8 mouse cellular contexts compared by ENCODE assay signal in the genomic region with DNA sequence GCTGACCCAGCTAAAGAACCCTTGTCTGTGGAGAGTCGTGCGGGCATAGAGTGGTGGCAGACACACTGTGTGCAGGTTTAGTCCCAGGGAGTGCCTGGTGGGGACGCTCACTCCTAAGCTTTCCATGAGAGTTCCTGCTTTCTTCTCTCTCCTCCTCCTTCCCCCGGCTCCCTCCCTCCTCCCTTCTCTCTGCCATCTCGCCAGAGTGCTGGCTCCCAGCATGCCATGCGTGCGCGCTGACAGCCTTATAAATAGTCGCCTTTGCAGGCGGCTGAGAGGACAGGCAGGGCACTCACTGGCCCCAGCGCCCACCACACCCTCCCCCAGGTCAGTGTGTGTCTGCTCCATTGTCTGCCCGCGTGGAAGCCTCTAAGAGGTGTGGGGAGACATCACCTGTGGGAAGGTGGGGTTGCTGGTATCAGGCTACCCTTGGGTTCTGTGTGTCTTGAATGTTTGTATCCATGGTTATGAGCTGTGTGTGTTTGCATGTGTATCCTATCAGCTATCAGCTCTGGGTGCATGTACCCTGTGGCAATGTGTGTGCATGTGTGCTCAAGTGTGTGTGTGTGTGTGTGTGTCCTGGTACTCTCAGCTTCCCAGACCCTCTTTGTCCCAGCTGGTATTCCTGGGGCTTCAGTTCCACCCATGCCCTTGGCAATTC. TPM values are rescaled to one million over a fixed set of nuclear protein-coding genes. Genes with fewer than 3 reads are reported as not detected.
DNase-seq lines count a peak whose midpoint lies in the region; ATAC-seq and TF ChIP-seq lines count a peak whose summit lies in the region.

No protein-coding gene starts in this region.

- no peaks in the 10 kb centered on the region for H3K27me3 ChIP-seq in ES-Bruce4 (ENCODE audit: control insufficient read depth, insufficient read depth, low read length, poor library complexity, severe bottlenecking)
- H3K27me3 ChIP-seq in cerebellum, adult 2 months (ENCODE audit: control insufficient read depth, insufficient read depth, low read length) = no peaks in the 10 kb centered on the region
- H3K27me3 ChIP-seq in hindbrain, embryonic 10.5 days (ENCODE audit: insufficient read depth, poor library complexity, severe bottlenecking) = 0 out of 2 replicates have a peak, but pooled peaks cover 6% of the 10 kb centered on the region

- no peak for TF ChIP-seq CTCF in ES-Bruce4 (IDR thresholded peaks at IDR 0.05; ENCODE audit: low read depth, low read length)
- peak; percentile 8; the same call in 1 of the 2 replicates for TF ChIP-seq CTCF in cerebellum, adult 2 months (IDR thresholded peaks at IDR 0.05; ENCODE audit: borderline replicate concordance, insufficient read depth, low read depth, low read length)
- 0 out of 2 replicates have a peak, but pooled peaks have one; percentile 24 for TF ChIP-seq CTCF in olfactory bulb, adult 2 months (IDR thresholded peaks at IDR 0.05; ENCODE audit: insufficient read depth, low read depth, low read length)

- H3K27ac ChIP-seq in ES-Bruce4 (ENCODE audit: insufficient read depth, low read length) = no peak overlapping the region
- peak overlapping the region; percentile 96 for H3K27ac ChIP-seq in cerebellum, adult 2 months (ENCODE audit: insufficient read depth, low read length)
- H3K27ac ChIP-seq in hindbrain, embryonic 10.5 days = peak overlapping the region; percentile 88
- H3K27ac ChIP-seq in olfactory bulb, adult 2 months (ENCODE audit: insufficient read depth, low read depth, low read length) = peak overlapping the region; percentile 98

- peak; percentile 90 to 93 for DNase-seq in cerebellum, adult 2 months
- peak; percentile 76 for DNase-seq in hindbrain, embryonic 10.5 days (ENCODE audit: low spot score)
- peak; percentile 71 for DNase-seq in layer of hippocampus, adult 9-10 months (ENCODE audit: low spot score)
- peak; percentile 75 to 79 for DNase-seq in lung, adult 18-20 months
- DNase-seq in spleen, postnatal 14 days (ENCODE audit: low spot score in 2 of 2) = no peak

- TF ChIP-seq EP300 in ES-Bruce4 (IDR thresholded peaks at IDR 0.05; ENCODE audit: insufficient read depth, low read depth, low read length) = 0 out of 2 replicates have a peak, but pooled peaks have one; percentile 42

- no peaks in the 10 kb centered on the region for H3K36me3 ChIP-seq in ES-Bruce4 (ENCODE audit: control insufficient read depth, insufficient read depth, low read length, poor library complexity, severe bottlenecking)
- H3K36me3 ChIP-seq in hindbrain, embryonic 10.5 days = no peaks in the 10 kb centered on the region

- H3K4me3 ChIP-seq in ES-Bruce4 (ENCODE audit: low read depth, low read length) = no peak overlapping the region
- H3K4me3 ChIP-seq in cerebellum, adult 2 months (replicated peaks; ENCODE audit: insufficient read depth, low read depth, low read length) = peak overlapping the region; percentile 86
- peak overlapping the region; percentile 43 for H3K4me3 ChIP-seq in hindbrain, embryonic 10.5 days
- peak overlapping the region; percentile 63 for H3K4me3 ChIP-seq in olfactory bulb, adult 2 months (ENCODE audit: insufficient read depth, low read depth, low read length)

- no peak overlapping the region for H3K9ac ChIP-seq in ES-Bruce4 (ENCODE audit: low read depth, poor library complexity, severe bottlenecking)

- ATAC-seq in frontal cortex, adult (ENCODE audit: low TSS enrichment) = peak; percentile 81

- no peaks in the 10 kb centered on the region for H3K9me3 ChIP-seq in ES-Bruce4 (replicated peaks; ENCODE audit: control insufficient read depth, insufficient read depth, low read length, poor library complexity, severe bottlenecking)
- no peaks in the 10 kb centered on the region for H3K9me3 ChIP-seq in hindbrain, embryonic 10.5 days

- peaks cover 17% of the 10 kb centered on the region for H3K4me1 ChIP-seq in ES-Bruce4 (ENCODE audit: control insufficient read depth, insufficient read depth, low read length)
- peaks cover 46% of the 10 kb centered on the region for H3K4me1 ChIP-seq in cerebellum, adult 2 months (ENCODE audit: control insufficient read depth, insufficient read depth, low read length)
- peaks cover 81% of the 10 kb centered on the region for H3K4me1 ChIP-seq in hindbrain, embryonic 10.5 days (replicated peaks)
- peaks cover 59% of the 10 kb centered on the region for H3K4me1 ChIP-seq in olfactory bulb, adult 2 months (ENCODE audit: control insufficient read depth, insufficient read depth, low read length)

- 0% methylated on average over 13 of the region's 13 CpGs for WGBS in cerebellum, adult 2 months
- WGBS in hindbrain, embryonic 10.5 days = 1% methylated on average over 13 of the region's 13 CpGs
- 3% methylated on average over 13 of the region's 13 CpGs for whole genome bisulfite sequencing in olfactory bulb, adult 2 months

- TF ChIP-seq POLR2A in ES-Bruce4 (IDR thresholded peaks at IDR 0.05; ENCODE audit: insufficient read depth, low read length) = no peak
- TF ChIP-seq POLR2A in cerebellum, adult 2 months (IDR thresholded peaks at IDR 0.05; ENCODE audit: borderline replicate concordance, insufficient read depth, low read length) = peak; percentile 99
- peak; percentile 94 for TF ChIP-seq POLR2A in olfactory bulb, adult 2 months (IDR thresholded peaks at IDR 0.05; ENCODE audit: insufficient read depth, low read depth, low read length)

RNA-seq across cellular contexts. Expression of a gene that starts 3.8 kb away (rescaled TPM):
- 71.8 and 74.7 TPM in 2 replicates for polyA plus RNA-seq in ES-Bruce4 (2011; ENCODE audit: insufficient read depth, insufficient read length, low read depth, missing spikeins)
- polyA plus RNA-seq in cerebellum, adult 2 months (2012; rRNA removed) = 127 and 132 TPM in 2 replicates
- 26.9 and 37.6 TPM in 2 replicates for polyA plus RNA-seq in hindbrain, embryonic 10.5 days (2016; fragmentation: Nextera tagmentation; extraction: Ambion mirVana)
- not detected in 2 replicates for polyA plus RNA-seq in olfactory bulb, adult 2 months (2012; ENCODE audit: insufficient read depth, insufficient read length, low replicate concordance, missing spikeins)

RNA-seq across cellular contexts. Expression of a gene that starts 21.1 kb away (rescaled TPM):
- 20.0 and 20.8 TPM in 2 replicates for polyA plus RNA-seq in ES-Bruce4 (2011; ENCODE audit: insufficient read depth, insufficient read length, low read depth, missing spikeins)
- 28.0 and 31.6 TPM in 2 replicates for polyA plus RNA-seq in cerebellum, adult 2 months (2012; rRNA removed)
- 28.8 and 35.8 TPM in 2 replicates for polyA plus RNA-seq in hindbrain, embryonic 10.5 days (2016; fragmentation: Nextera tagmentation; extraction: Ambion mirVana)
- polyA plus RNA-seq in olfactory bulb, adult 2 months (2012; ENCODE audit: insufficient read depth, insufficient read length, low replicate concordance, missing spikeins) = not detected in 2 replicates

RNA-seq across cellular contexts. Expression of a gene that starts 25.8 kb away (rescaled TPM):
- 22.5 and 24.2 TPM in 2 replicates for polyA plus RNA-seq in ES-Bruce4 (2011; ENCODE audit: insufficient read depth, insufficient read length, low read depth, missing spikeins)
- 89.5 TPM in 2 replicates for polyA plus RNA-seq in cerebellum, adult 2 months (2012; rRNA removed)
- polyA plus RNA-seq in hindbrain, embryonic 10.5 days (2016; fragmentation: Nextera tagmentation; extraction: Ambion mirVana) = 12.7 and 14.1 TPM in 2 replicates
- not detected in 2 replicates for polyA plus RNA-seq in olfactory bulb, adult 2 months (2012; ENCODE audit: insufficient read depth, insufficient read length, low replicate concordance, missing spikeins)

RNA-seq across cellular contexts. Expression of a gene that starts 38.4 kb away (rescaled TPM):
- polyA plus RNA-seq in ES-Bruce4 (2011; ENCODE audit: insufficient read depth, insufficient read length, low read depth, missing spikeins) = 9.4 and 9.7 TPM in 2 replicates
- 91.4 and 101 TPM in 2 replicates for polyA plus RNA-seq in cerebellum, adult 2 months (2012; rRNA removed)
- 19.8 and 21.0 TPM in 2 replicates for polyA plus RNA-seq in hindbrain, embryonic 10.5 days (2016; fragmentation: Nextera tagmentation; extraction: Ambion mirVana)
- polyA plus RNA-seq in olfactory bulb, adult 2 months (2012; ENCODE audit: insufficient read depth, insufficient read length, low replicate concordance, missing spikeins) = not detected in 2 replicates

RNA-seq across cellular contexts. Expression of a gene that starts 49.9 kb away (rescaled TPM):
- 0.44 TPM in 1 of 2 replicates, not detected in the other for polyA plus RNA-seq in ES-Bruce4 (2011; ENCODE audit: insufficient read depth, insufficient read length, low read depth, missing spikeins)
- polyA plus RNA-seq in cerebellum, adult 2 months (2012; rRNA removed) = 0.59 and 0.60 TPM in 2 replicates
- polyA plus RNA-seq in hindbrain, embryonic 10.5 days (2016; fragmentation: Nextera tagmentation; extraction: Ambion mirVana) = 0.11 and 0.39 TPM in 2 replicates
- polyA plus RNA-seq in olfactory bulb, adult 2 months (2012; ENCODE audit: insufficient read depth, insufficient read length, low replicate concordance, missing spikeins) = not detected in 2 replicates

Comparison
In these comparisons a context has a peak if more than half of its experiments do, and no peak if none do; other contexts are left out.
1. DNase-seq: peak in cerebellum, adult 2 months (2 of 2), hindbrain, embryonic 10.5 days (single experiment), layer of hippocampus, adult 9-10 months (single experiment) and lung, adult 18-20 months (2 of 2); none in spleen, postnatal 14 days (0 of 2).
2. RNA of a gene that starts 21.1 kb away (polyA plus RNA-seq): 28.8 to 35.8 TPM in hindbrain, embryonic 10.5 days, 28.0 to 31.6 TPM in cerebellum, adult 2 months and 20.0 to 20.8 TPM in ES-Bruce4; not detected in olfactory bulb, adult 2 months; every median in the first group is over 10 times any median in the second.